Mouse (Mus musculus): ENCODE results near the gene Ap1m1.

- TF ChIP-seq CTCF (IDR thresholded peaks at IDR 0.05; ENCODE audit: low read depth, low read length) (no peak), POLR2A (IDR thresholded peaks at IDR 0.05; ENCODE audit: insufficient read depth, low read length) (no peak)
These were observed 67.1 kb downstream of the Ap1m1 start for GRCm38 (mm10) chr8:72306913-72307312.

Data from ES-Bruce4 (cell line).